Mouse (Mus musculus) leukemia stem cell, adult 10-12 weeks (primary cell): ENCODE results near the gene Otub2. TPM values are rescaled to one million over a fixed set of nuclear protein-coding genes. Genes with fewer than 3 reads are reported as not detected.

Source experiments
- polyA plus RNA-seq: library from polyadenylated mRNA; stranded (reverse); fragments of >175 nt; gene quantifications from 2 replicates; pipeline ENCODE4 v1.2.3, GENCODE M21; 2012; ENCODE audit warnings: low replicate concordance

Otub2 gene
- polyA plus RNA-seq = 6.9 and 11.8 TPM in 2 replicates

GRCm38 (mm10) chr12:103388505-103389347, at the start of gene Otub2:
Otub2 (plus strand) TSS chr12:103388682.

GRCm38 (mm10) chr12:103355746-103356414, 32.6 kb upstream of the Otub2 start, which contains the start of gene Asb2:
Asb2 (minus strand) TSS chr12:103356001.

DNA sequence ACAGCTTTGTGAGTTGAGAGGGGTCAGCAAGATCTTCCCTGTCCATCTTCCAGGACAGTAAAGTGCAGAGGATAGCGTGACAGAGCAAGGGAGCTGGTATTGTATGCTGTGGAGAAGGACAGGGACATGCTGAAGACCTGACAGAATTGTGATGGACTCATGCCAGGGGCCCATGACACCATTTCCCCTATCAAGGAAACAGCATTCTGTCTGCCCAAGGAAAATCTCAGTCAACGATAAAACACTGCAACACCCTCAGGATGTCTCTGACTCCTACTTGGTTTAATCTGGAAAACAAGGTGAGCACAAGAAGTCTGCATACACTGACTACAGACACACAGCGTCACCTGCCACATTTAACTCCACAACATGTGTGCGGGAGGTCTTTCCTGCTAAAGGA, 19.2 kb downstream of the Otub2 start, which contains the start of gene 9330161L09Rik:
9330161L09Rik (minus strand) TSS at position 101 of the 400 bp plus-strand sequence.

GRCm38 (mm10) chr12:103425729-103426470, 37.4 kb downstream of the Otub2 start, which contains the start of gene Ddx24:
Ddx24 (minus strand) TSS chr12:103425830.

GRCm38 (mm10) chr12:103433986-103434731, 45.7 kb downstream of the Otub2 start, which contains the start of gene Ifi27:
Ifi27 (plus strand) TSS chr12:103434211.

GRCm38 (mm10) chr12:103443524-103443923, 55.0 kb downstream of the Otub2 start, which contains the start of gene Ifi27l2a:
Ifi27l2a (minus strand) TSS chr12:103443680.

Other genes starting within 250 kb of the Otub2 start
- not detected in 2 replicates for gene Prima1, start 146.5 kb upstream of the Otub2 start, polyA plus RNA-seq
- not detected in 2 replicates for gene Fam181a, start 77.7 kb upstream of the Otub2 start, polyA plus RNA-seq
- gene Asb2, start 32.7 kb upstream of the Otub2 start, polyA plus RNA-seq = 27.6 and 43.7 TPM in 2 replicates
- not detected in 2 replicates for gene 9330161L09Rik, start 19.1 kb downstream of the Otub2 start, polyA plus RNA-seq
- 17.6 and 42.7 TPM in 2 replicates for gene Ddx24, start 37.1 kb downstream of the Otub2 start, polyA plus RNA-seq
- 9.1 and 11.5 TPM in 2 replicates for gene Ifi27, start 45.5 kb downstream of the Otub2 start, polyA plus RNA-seq
- gene Ifi27l2a, start 55.0 kb downstream of the Otub2 start, polyA plus RNA-seq = 13.3 and 39.8 TPM in 2 replicates
- gene Ifi27l2b, start 68.5 kb downstream of the Otub2 start, polyA plus RNA-seq = not detected in 2 replicates
- gene Ppp4r4, start 143.6 kb downstream of the Otub2 start, polyA plus RNA-seq = not detected in 2 replicates
- gene Serpina10, start 242.8 kb downstream of the Otub2 start, polyA plus RNA-seq = not detected in 2 replicates